Mouse (Mus musculus) testis, adult 2 months (tissue): ENCODE data around the gene Uxs1.

Source experiments
- CTCF ChIP-seq: fragments of 200-500 bp; IDR thresholded peaks from 2 replicates; pipeline ENCODE4 v1.5.1; 2012; ENCODE audit warnings: low read depth, mild to moderate bottlenecking, inconsistent platforms, low read length, moderate library complexity; ENCODE audit not compliant: control insufficient read depth, insufficient read depth, insufficient replicate concordance
- POLR2A ChIP-seq: fragments of 200-500 bp; IDR thresholded peaks from 2 replicates; pipeline ENCODE4 v1.6.1; 2012; ENCODE audit warnings: low read depth, mild to moderate bottlenecking, inconsistent platforms, low read length, moderate library complexity; ENCODE audit not compliant: control insufficient read depth

DNA sequence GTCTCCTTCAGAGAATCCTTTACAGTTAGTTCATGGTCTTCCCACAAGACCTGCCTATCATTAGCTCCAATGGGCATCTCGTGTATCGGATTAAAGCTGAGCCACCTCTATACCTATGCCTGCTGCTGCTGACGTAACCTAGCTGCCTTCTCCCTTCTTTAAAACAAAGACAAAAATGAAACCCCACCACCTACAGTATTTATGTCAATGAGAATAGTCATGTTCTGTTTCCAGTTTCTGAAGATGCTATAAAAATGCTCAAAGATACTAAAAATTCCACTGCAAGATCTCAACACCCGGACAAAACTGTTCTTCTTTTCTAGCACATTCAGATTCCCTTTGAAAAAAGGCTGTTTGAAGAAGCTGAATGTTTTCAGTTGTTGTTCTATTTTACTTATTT, 9.2 kb downstream of the Uxs1 start:
- TF ChIP-seq POLR2A = no peak
- TF ChIP-seq CTCF = no peak
